Comparison of ENCODE assay signal across 18 mouse cellular contexts in the genomic region with DNA sequence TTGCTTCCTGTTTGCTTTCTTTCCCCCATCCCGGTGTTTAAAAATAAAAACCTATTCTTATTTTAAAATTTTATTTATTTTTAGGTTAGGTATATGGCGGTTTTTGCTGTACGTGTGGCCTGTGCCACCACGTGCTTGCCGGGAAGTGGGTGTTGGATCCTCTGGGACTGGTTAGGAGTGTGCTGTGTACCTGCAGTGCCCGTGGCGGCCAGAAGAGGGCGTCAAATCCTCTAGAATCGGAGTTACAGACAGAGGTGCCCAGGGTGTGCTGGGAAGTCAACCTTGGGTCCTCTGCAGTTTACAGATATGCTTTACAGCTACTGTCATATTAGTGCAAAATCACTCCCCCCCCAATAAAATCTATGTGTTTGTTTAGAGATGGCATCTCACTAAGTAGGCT. TPM values are rescaled to one million over a fixed set of nuclear protein-coding genes. Genes with fewer than 3 reads are reported as not detected.
DNase-seq lines count a peak whose midpoint lies in the region; ATAC-seq and TF ChIP-seq lines count a peak whose summit lies in the region.
"Had no signal": no experiment of that assay in that cellular context is flagged by ENCODE, and none has a peak within 500 bp of the region (broad histone marks: within the 10 kb centered on the region; RNA-seq: fewer than 3 reads in every experiment).

No protein-coding gene starts in this region.

- H3K9me3 ChIP-seq in stomach, postnatal 0 days (ENCODE audit: control insufficient read depth, low read length): no peaks in the 10 kb centered on the region
- H3K9me3 ChIP-seq: hindbrain, embryonic 15.5 days; kidney, embryonic 15.5 days; lung, embryonic 15.5 days had no signal

- no peak overlapping the region for H3K4me3 ChIP-seq in left cerebral cortex, adult 2 months
- H3K4me3 ChIP-seq in thymus, adult 2 months (ENCODE audit: control insufficient read depth, insufficient read depth, low read length): no peak overlapping the region
- no peak overlapping the region for H3K4me3 ChIP-seq in stomach, postnatal 0 days (ENCODE audit: low read depth, low read length)
- H3K4me3 ChIP-seq: hindbrain, embryonic 15.5 days; kidney, embryonic 15.5 days; lung, embryonic 15.5 days; myocyte had no signal

- no peak overlapping the region for H3K4me2 ChIP-seq in stomach, postnatal 0 days (replicated peaks; ENCODE audit: low read depth)
- H3K4me2 ChIP-seq: hindbrain, embryonic 15.5 days; kidney, embryonic 15.5 days; lung, embryonic 15.5 days had no signal

- 51% methylated on average over 9 of the region's 9 CpGs for WGBS in thymus, adult 2 months
- WGBS in stomach, postnatal 0 days: 62% methylated on average over 9 of the region's 9 CpGs

- H3K27ac ChIP-seq in left cerebral cortex, adult 2 months: no peak overlapping the region
- H3K27ac ChIP-seq in thymus, adult 2 months (ENCODE audit: control insufficient read depth, insufficient read depth, low read length): no peak overlapping the region
- no peak overlapping the region for H3K27ac ChIP-seq in stomach, postnatal 0 days (replicated peaks)
- H3K27ac ChIP-seq: hindbrain, embryonic 15.5 days; kidney, embryonic 15.5 days; lung, embryonic 15.5 days had no signal

- TF ChIP-seq EP300 in stomach, postnatal 0 days (optimal IDR thresholded peaks at IDR 0.05): no peak

- DNase-seq in left cerebral cortex, adult 2 months (ENCODE audit: extremely low spot score in 1 of 2, low spot score in 2 of 2): no peak
- no peak for DNase-seq in left cerebral cortex, adult 18-20 months (ENCODE audit: low spot score in 2 of 2)
- no peak for DNase-seq in thymus, adult 2 months
- no peak for DNase-seq in thymus, postnatal 10 days (ENCODE audit: low spot score in 2 of 2)
- peak; percentile 88 for DNase-seq in R1 (ENCODE audit: low read depth, low spot score)
- DNase-seq in stomach, postnatal 0 days (ENCODE audit: low spot score): no peak
- no peak for DNase-seq in right cerebral cortex, postnatal 25 days
- DNase-seq in urinary bladder, adult 2 months (ENCODE audit: low spot score): no peak
- DNase-seq: cerebellum, adult 9-10 months; layer of hippocampus, adult 9-11 months; left cerebral cortex, postnatal 4 days; right cerebral cortex, postnatal 14 days; thymus, postnatal 4 days had no signal

- intact Hi-C loops in left cerebral cortex, adult 2 months (cut with DNase I): no loop called here

- no peaks in the 10 kb centered on the region for H3K27me3 ChIP-seq in thymus, adult 2 months (ENCODE audit: control insufficient read depth, insufficient read depth, low read length)
- H3K27me3 ChIP-seq in stomach, postnatal 0 days (ENCODE audit: control insufficient read depth, insufficient read depth, low read length): no peaks in the 10 kb centered on the region
- H3K27me3 ChIP-seq: hindbrain, embryonic 15.5 days; kidney, embryonic 15.5 days; lung, embryonic 15.5 days had no signal

- no peaks in the 10 kb centered on the region for H3K36me3 ChIP-seq in thymus, adult 2 months (ENCODE audit: control insufficient read depth, insufficient read depth, low read length)
- H3K36me3 ChIP-seq in stomach, postnatal 0 days (ENCODE audit: control insufficient read depth, insufficient read depth, low read length): no peaks in the 10 kb centered on the region
- H3K36me3 ChIP-seq: hindbrain, embryonic 15.5 days; kidney, embryonic 15.5 days; lung, embryonic 15.5 days had no signal

- no peak for TF ChIP-seq POLR2A in thymus, adult 2 months (IDR thresholded peaks at IDR 0.05; ENCODE audit: control insufficient read depth, extremely low read depth, insufficient read depth, low read length, poor library complexity)

- no peak for ATAC-seq in stomach, postnatal 0 days (ENCODE audit: low FRiP score, low TSS enrichment)

- H3K4me1 ChIP-seq in thymus, adult 2 months (replicated peaks; ENCODE audit: control insufficient read depth, insufficient read depth, low read length): no peaks in the 10 kb centered on the region
- no peaks in the 10 kb centered on the region for H3K4me1 ChIP-seq in stomach, postnatal 0 days (replicated peaks; ENCODE audit: control insufficient read depth, insufficient read depth)
- H3K4me1 ChIP-seq: hindbrain, embryonic 15.5 days; lung, embryonic 15.5 days had no signal

- peak; percentile 38 for TF ChIP-seq CTCF in left cerebral cortex, adult 2 months (IDR thresholded peaks at IDR 0.05)
- peak; percentile 34; the same call in 1 of the 2 replicates for TF ChIP-seq CTCF in thymus, adult 2 months (IDR thresholded peaks at IDR 0.05; ENCODE audit: borderline replicate concordance, control insufficient read depth, extremely low read depth, insufficient read depth, low read length, poor library complexity)
- peak; percentile 49 for TF ChIP-seq CTCF in stomach, postnatal 0 days (IDR thresholded peaks at IDR 0.05; ENCODE audit: low read depth)

- H3K9ac ChIP-seq in stomach, postnatal 0 days (ENCODE audit: low read length): no peak overlapping the region
- H3K9ac ChIP-seq: hindbrain, embryonic 15.5 days; kidney, embryonic 15.5 days; lung, embryonic 15.5 days had no signal

RNA-seq across cellular contexts. Expression of gene H2afy2, which starts 36.1 kb away (rescaled TPM):
- 10 to 100 TPM; 22.7 to 23.8 TPM for total RNA-seq in left cerebral cortex, adult 2 months (2021)
- 10 to 100 TPM; 19.1 to 21.0 TPM for total RNA-seq in left cerebral cortex, adult 18-20 months (2021)
- 2.0 and 2.1 TPM in 2 replicates for polyA plus RNA-seq in thymus, adult 2 months (2012; rRNA removed)
- 26.0 and 28.7 TPM in 2 replicates for polyA plus RNA-seq in stomach, postnatal 0 days (2015; fragmentation: Nextera tagmentation; extraction: Ambion mirVana)
- polyA plus RNA-seq in urinary bladder, adult 2 months (2012; rRNA removed): 19.5 and 20.0 TPM in 2 replicates
- total RNA-seq: megakaryocyte-erythroid progenitor cell, adult 5-6 weeks had no signal
